Mouse (Mus musculus) layer of hippocampus, adult 6 months (tissue): ENCODE results near the gene Rsph9. TPM values are rescaled to one million over a fixed set of nuclear protein-coding genes. Genes with fewer than 3 reads are reported as not detected.

Experiments used
- long read RNA-seq, 2 experiments: library from polyadenylated mRNA; unstranded; transcript quantifications; one replicate each; pipeline ENCODE4 v2.0.0; 2019 to 2020
- polyA plus RNA-seq: library from polyadenylated mRNA; unstranded; fragments of <200 nt; fragmentation: Nextera tagmentation; gene quantifications from 2 replicates; pipeline ENCODE4 v1.2.3, GENCODE M21; 2021

Rsph9 gene
- 94.1 and 109 TPM in 2 replicates for polyA plus RNA-seq
- long read RNA-seq, experiment 1, transcript Rsph9-201 (5 exons, 966 nt), result major isoform, 34 of 47 reads
- long read RNA-seq, experiment 1, partial matches to known transcripts, result 6 of 47 reads
- long read RNA-seq, experiment 1, other reads (novel, unspliced or antisense), result 7 of 47 reads
- long read RNA-seq, experiment 2, transcript Rsph9-201 (5 exons, 966 nt), result major isoform, 24 of 26 reads
- long read RNA-seq, experiment 2, partial matches to known transcripts, result 2 of 26 reads
- long read RNA-seq, experiment 2, other reads (novel, unspliced or antisense), result 0 of 26 reads

DNA sequence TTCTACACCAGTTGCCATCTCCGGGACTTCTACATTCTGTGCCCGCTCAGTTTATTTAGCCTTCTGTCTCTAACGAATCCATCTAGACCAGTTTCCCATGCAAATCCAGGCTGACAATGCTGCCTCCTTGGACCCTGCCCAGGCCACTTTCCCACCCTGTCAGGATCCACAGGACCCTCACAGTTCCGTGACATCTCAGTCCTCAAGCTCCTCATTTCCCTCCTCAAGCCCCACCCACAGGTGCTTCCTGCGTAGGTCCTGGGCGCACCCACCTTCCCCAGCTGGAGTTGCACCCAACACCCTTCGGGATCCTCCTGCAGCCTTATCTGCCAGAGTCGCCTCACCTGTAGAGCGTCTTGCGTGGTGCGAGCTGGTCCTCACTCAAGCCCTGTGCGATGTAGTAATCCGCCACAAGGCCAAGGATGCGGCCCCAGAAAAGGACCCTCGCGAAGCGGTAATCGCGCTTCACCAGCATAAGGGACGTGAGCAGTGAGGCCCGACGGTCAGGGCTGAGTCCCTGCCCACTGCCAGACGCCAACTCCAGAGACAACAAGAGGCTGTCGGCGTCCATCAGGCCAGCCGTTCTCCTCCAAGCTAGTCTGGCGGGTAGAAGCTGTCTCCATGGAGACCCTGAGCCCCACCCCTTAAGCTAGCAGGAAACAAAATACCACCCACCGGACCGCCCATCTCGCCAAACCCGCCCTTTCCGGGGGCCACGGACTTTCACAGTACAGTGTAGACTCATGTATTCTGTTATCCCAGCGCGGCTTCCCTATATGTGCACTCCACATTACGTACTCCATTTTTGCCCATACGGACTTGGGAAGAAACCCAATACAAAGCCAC lies at the start of gene Rsph9:
Gene Rsph9, minus strand, starts transcription at position 639 of the 846 bp plus-strand sequence.

DNA sequence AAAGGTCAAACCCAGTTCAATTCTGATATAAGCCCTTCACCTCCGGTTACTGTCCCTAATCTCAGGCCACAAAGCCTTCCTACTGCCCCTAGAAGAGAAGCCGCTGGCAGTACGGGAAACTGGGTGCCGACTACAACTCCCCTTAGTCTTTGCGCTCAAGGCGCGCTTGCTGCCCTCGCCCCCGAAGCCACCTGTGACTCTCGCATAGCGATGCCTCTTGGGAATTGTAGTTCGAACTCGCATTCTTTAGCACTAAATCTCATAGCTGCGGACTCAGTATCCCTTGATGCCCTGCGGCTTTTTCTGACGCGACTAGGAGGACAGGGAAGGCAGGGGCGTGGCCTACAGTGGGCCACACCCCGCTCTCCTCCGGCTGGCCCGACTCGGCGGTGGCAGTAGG lies 16.7 kb upstream of the Rsph9 start, which contains the start of gene Gtpbp2:
Gene Gtpbp2, plus strand, starts transcription at position 347 of the 400 bp plus-strand sequence.

GRCm38 (mm10) chr17:46152847-46153782 lies 9.1 kb upstream of the Rsph9 start, which contains the start of gene Mad2l1bp:
Mad2l1bp (minus strand) TSS chr17:46153553.

GRCm38 (mm10) chr17:46110402-46111289 lies 33.4 kb downstream of the Rsph9 start, which contains the start of gene Mrps18a:
Mrps18a (plus strand) TSS chr17:46110986.

Other genes with a start within 250 kb of the Rsph9 start
- 2.5 and 3.0 TPM in 2 replicates for gene Vegfa, start 111.8 kb downstream of the Rsph9 start, polyA plus RNA-seq
- 198 and 201 TPM in 2 replicates for gene Mrps18a, start 33.2 kb downstream of the Rsph9 start, polyA plus RNA-seq
- gene Mad2l1bp, start 9.3 kb upstream of the Rsph9 start, polyA plus RNA-seq, result 15.0 and 15.3 TPM in 2 replicates
- gene Gtpbp2, start 16.8 kb upstream of the Rsph9 start, polyA plus RNA-seq, result 5.0 and 6.7 TPM in 2 replicates
- 2.2 and 3.6 TPM in 2 replicates for gene Polh, start 58.4 kb upstream of the Rsph9 start, polyA plus RNA-seq
- gene Xpo5, start 58.6 kb upstream of the Rsph9 start, polyA plus RNA-seq, result 8.4 and 8.7 TPM in 2 replicates
- gene Polr1c, start 103.8 kb upstream of the Rsph9 start, polyA plus RNA-seq, result 36.0 and 40.2 TPM in 2 replicates
- gene Yipf3, start 103.9 kb upstream of the Rsph9 start, polyA plus RNA-seq, result 178 and 188 TPM in 2 replicates
- 10.2 and 12.3 TPM in 2 replicates for gene Lrrc73, start 109.3 kb upstream of the Rsph9 start, polyA plus RNA-seq
- gene Tjap1, start 138.8 kb upstream of the Rsph9 start, polyA plus RNA-seq, result 10.8 and 16.4 TPM in 2 replicates
- 5.4 and 8.6 TPM in 2 replicates for gene Dlk2, start 153.2 kb upstream of the Rsph9 start, polyA plus RNA-seq
- gene Abcc10, start 184.1 kb upstream of the Rsph9 start, polyA plus RNA-seq, result 2.7 and 3.1 TPM in 2 replicates
- 2.5 and 3.3 TPM in 2 replicates for gene Zfp318, start 239.5 kb upstream of the Rsph9 start, polyA plus RNA-seq